Mouse (Mus musculus) neural tube, embryonic 10.5 days (tissue): Measurements from ENCODE around the gene Itga5.
"Not testable (repeated sequence)": the region's sequence is repeated elsewhere in the genome, so short reads cannot be mapped to it uniquely, and the experiment has no call there.

Experiments used
- DNase-seq: peaks from one replicate; pipeline ENCODE4 v3.0.0-alpha.2; 2017; ENCODE audit warnings: low spot score; ENCODE audit errors: extremely low spot score

The Itga5 gene

GRCm38 (mm10) chr15:103366376-103367149, at the start of gene Itga5:
TSS of gene Itga5 (minus strand) at chr15:103366763.
- peak; percentile 73 for DNase-seq

GRCm38 (mm10) chr15:103405586-103405985, 39.0 kb upstream of the Itga5 start:
- not testable (repeated sequence) for DNase-seq

- no peak for DNase-seq
These were observed 34.8 kb upstream of the Itga5 start for GRCm38 (mm10) chr15:103401361-103401760.

GRCm38 (mm10) chr15:103393577-103393976, 27.0 kb upstream of the Itga5 start:
- DNase-seq: no peak

GRCm38 (mm10) chr15:103388556-103389145, 22.1 kb upstream of the Itga5 start:
- DNase-seq: no peak

- DNase-seq: no peak
These were observed 17.4 kb upstream of the Itga5 start for GRCm38 (mm10) chr15:103383771-103384488.

GRCm38 (mm10) chr15:103382795-103383406, 16.3 kb upstream of the Itga5 start:
- no peak for DNase-seq

GRCm38 (mm10) chr15:103382075-103382474, 15.5 kb upstream of the Itga5 start:
- DNase-seq: no peak

- no peak for DNase-seq
These were observed 12.2 kb upstream of the Itga5 start for GRCm38 (mm10) chr15:103378665-103379356.

- no peak for DNase-seq
These were observed 11.4 kb upstream of the Itga5 start for GRCm38 (mm10) chr15:103377752-103378664.

GRCm38 (mm10) chr15:103376837-103377269, 10.3 kb upstream of the Itga5 start:
- no peak for DNase-seq

GRCm38 (mm10) chr15:103375112-103375800, 8.7 kb upstream of the Itga5 start:
- no peak for DNase-seq

- no peak for DNase-seq
These were observed 5.9 kb upstream of the Itga5 start for GRCm38 (mm10) chr15:103372461-103372860.

- no peak for DNase-seq
These were observed 5.2 kb upstream of the Itga5 start for GRCm38 (mm10) chr15:103371741-103372140.

- DNase-seq: peak; percentile 41
These were observed 4.6 kb upstream of the Itga5 start for GRCm38 (mm10) chr15:103371208-103371607.

- DNase-seq: no peak
These were observed 3.9 kb upstream of the Itga5 start for GRCm38 (mm10) chr15:103370462-103370861.

- DNase-seq: no peak
These were observed 2.6 kb upstream of the Itga5 start for GRCm38 (mm10) chr15:103369123-103369522.

GRCm38 (mm10) chr15:103368179-103368940, 1.8 kb upstream of the Itga5 start:
- no peak for DNase-seq
